Mouse (Mus musculus): ENCODE measurements around the gene Iah1.
A peak's percentile ranks its signal among the peaks of the same experiment; 100 is the strongest.

The Iah1 gene

GRCm38 (mm10) chr12:21315923-21316868, at the start of gene Iah1:
Iah1 (plus strand) TSS chr12:21316389.
- peak; percentile 93 for DNase-seq (ENCODE audit: low read depth, low spot score)

GRCm38 (mm10) chr12:21266784-21267098, 49.4 kb upstream of the Iah1 start:
- no peak for DNase-seq (ENCODE audit: low read depth, low spot score)

- no peak for DNase-seq (ENCODE audit: low read depth, low spot score)
Measured at GRCm38 (mm10) chr12:21268083-21268616, 48.0 kb upstream of the Iah1 start.

GRCm38 (mm10) chr12:21274446-21274845, 41.7 kb upstream of the Iah1 start:
- DNase-seq (ENCODE audit: low read depth, low spot score) = no peak

GRCm38 (mm10) chr12:21277352-21277864, 38.8 kb upstream of the Iah1 start:
- no peak for DNase-seq (ENCODE audit: low read depth, low spot score)

GRCm38 (mm10) chr12:21284761-21285441, 31.3 kb upstream of the Iah1 start, which contains the start of gene Cpsf3:
Cpsf3 (plus strand) TSS chr12:21285391.
- DNase-seq (ENCODE audit: low read depth, low spot score) = no peak

- no peak for DNase-seq (ENCODE audit: low read depth, low spot score)
Measured at GRCm38 (mm10) chr12:21285508-21286242, 30.5 kb upstream of the Iah1 start.

GRCm38 (mm10) chr12:21286243-21286622, 30.0 kb upstream of the Iah1 start, which contains the start of gene Itgb1bp1:
Itgb1bp1 (minus strand) TSS chr12:21286284.
- DNase-seq (ENCODE audit: low read depth, low spot score) = peak; percentile 97

- peak; percentile 70 for DNase-seq (ENCODE audit: low read depth, low spot score)
Measured at GRCm38 (mm10) chr12:21286712-21287650, 29.2 kb upstream of the Iah1 start.

- no peak for DNase-seq (ENCODE audit: low read depth, low spot score)
Measured at GRCm38 (mm10) chr12:21288716-21289395, 27.3 kb upstream of the Iah1 start.

GRCm38 (mm10) chr12:21289651-21290050, 26.5 kb upstream of the Iah1 start:
- no peak for DNase-seq (ENCODE audit: low read depth, low spot score)

- no peak for DNase-seq (ENCODE audit: low read depth, low spot score)
Measured at GRCm38 (mm10) chr12:21298856-21299255, 17.3 kb upstream of the Iah1 start.

GRCm38 (mm10) chr12:21301324-21301723, 14.9 kb upstream of the Iah1 start:
- DNase-seq (ENCODE audit: low read depth, low spot score) = no peak

- no peak for DNase-seq (ENCODE audit: low read depth, low spot score)
Measured at GRCm38 (mm10) chr12:21301932-21302331, 14.3 kb upstream of the Iah1 start.

GRCm38 (mm10) chr12:21302361-21302783, 13.8 kb upstream of the Iah1 start:
- DNase-seq (ENCODE audit: low read depth, low spot score) = no peak

- DNase-seq (ENCODE audit: low read depth, low spot score) = no peak
Measured at GRCm38 (mm10) chr12:21305741-21306140, 10.4 kb upstream of the Iah1 start.

- DNase-seq (ENCODE audit: low read depth, low spot score) = no peak
Measured at GRCm38 (mm10) chr12:21306721-21307120, 9.5 kb upstream of the Iah1 start.

GRCm38 (mm10) chr12:21312201-21312600, 4.0 kb upstream of the Iah1 start:
- peak; percentile 71 for DNase-seq (ENCODE audit: low read depth, low spot score)

- DNase-seq (ENCODE audit: low read depth, low spot score) = no peak
Measured at GRCm38 (mm10) chr12:21316869-21317265, 678 bp downstream of the Iah1 start.
